Mouse (Mus musculus) heart, embryonic 13.5 days (tissue): Measurements from ENCODE around the gene Ninj2. TPM values are rescaled to one million over a fixed set of nuclear protein-coding genes. Genes with fewer than 3 reads are reported as not detected.

Source experiments
- ATAC-seq: fragments of 200-750 bp; cut with Nextera tagmentation; 2 replicates; pipeline ENCODE4 v1.8.0; 2017; ENCODE audit warnings: moderate TSS enrichment; ENCODE audit not compliant: insufficient number of reproducible peaks, low FRiP score, low TSS enrichment; ENCODE audit errors: extremely low read depth
- H3K27ac ChIP-seq: fragments of 300-500 bp; sonication (generic); replicated peaks from 2 replicates; pipeline ENCODE4 v1.5.1; 2015; ENCODE audit warnings: moderate library complexity, mild to moderate bottlenecking, inconsistent platforms
- H3K27me3 ChIP-seq: fragments of 300-500 bp; sonication (generic); replicated peaks from 2 replicates; pipeline ENCODE4 v1.6.1; 2015; ENCODE audit warnings: mild to moderate bottlenecking, inconsistent platforms
- H3K36me3 ChIP-seq: fragments of 300-500 bp; sonication (generic); 2 replicates; pipeline ENCODE4 v1.6.1; 2015; ENCODE audit warnings: mild to moderate bottlenecking, inconsistent platforms
- H3K4me1 ChIP-seq: fragments of 300-500 bp; sonication (generic); 2 replicates; pipeline ENCODE4 v1.6.1; 2015; ENCODE audit warnings: inconsistent platforms
- H3K4me2 ChIP-seq: fragments of 300-500 bp; sonication (generic); 2 replicates; pipeline ENCODE4 v1.6.1; 2015; ENCODE audit warnings: inconsistent platforms, mild to moderate bottlenecking, moderate library complexity
- H3K4me3 ChIP-seq: fragments of 300-500 bp; sonication (generic); 2 replicates; pipeline ENCODE4 v1.5.1; 2015; ENCODE audit warnings: moderate library complexity, mild to moderate bottlenecking, inconsistent platforms
- H3K9ac ChIP-seq: fragments of 300-500 bp; sonication (generic); 2 replicates; pipeline ENCODE4 v1.6.1; 2015; ENCODE audit warnings: inconsistent platforms, mild to moderate bottlenecking, moderate library complexity
- H3K9me3 ChIP-seq: fragments of 300-500 bp; sonication (generic); 2 replicates; pipeline ENCODE4 v1.6.1; 2016; ENCODE audit warnings: inconsistent platforms
- WGBS: fragments of 180-500 bp; shearing (Covaris S2); methylation state at CpG from one replicate; pipeline ENCODE4 v1.1.7; 2015; ENCODE audit warnings: mixed read lengths; 5-methylcytosine and 5-hydroxymethylcytosine counted together
- polyA plus RNA-seq: library from polyadenylated mRNA; unstranded; fragments of >200 nt; fragmentation: Nextera tagmentation; extraction: Ambion mirVana; gene quantifications from 2 replicates; pipeline ENCODE4 v1.2.1, GENCODE M21; 2015

The Ninj2 gene
- polyA plus RNA-seq: not detected in 2 replicates

- WGBS: 76% methylated on average over 11 of the region's 11 CpGs
Observed at GRCm38 (mm10) chr6:120093100-120093499, at the start of gene Ninj2. Ninj2 (plus strand) TSS chr6:120093350.

GRCm38 (mm10) chr6:120045406-120045805, 47.7 kb upstream of the Ninj2 start:
- 75% methylated on average over 4 of the region's 4 CpGs for WGBS

More at GRCm38 (mm10) chr6:120093100-120093499, at the start of gene Ninj2:
- no peaks in the 10 kb centered on the region for H3K9me3 ChIP-seq
- no peak for ATAC-seq
- H3K4me1 ChIP-seq: 0 out of 2 replicates have a peak, but pooled peaks cover 3% of the 10 kb centered on the region
- no peak within 1 kb of the TSS for H3K4me3 ChIP-seq
- H3K36me3 ChIP-seq: no peaks in the 10 kb centered on the region
- no peak within 1 kb of the TSS for H3K27ac ChIP-seq
- no peaks in the 10 kb centered on the region for H3K27me3 ChIP-seq
- no peak within 1 kb of the TSS for H3K4me2 ChIP-seq
- H3K9ac ChIP-seq: no peak within 1 kb of the TSS; the same call in 1 of the 2 replicates

GRCm38 (mm10) chr6:120047705-120048292, 45.4 kb upstream of the Ninj2 start:
- ATAC-seq: no peak
- no peak overlapping the region for H3K27ac ChIP-seq
- no peaks in the 10 kb centered on the region for H3K9me3 ChIP-seq
- H3K4me3 ChIP-seq: no peak overlapping the region
- 66% methylated on average over 7 of the region's 7 CpGs for WGBS
- no peaks in the 10 kb centered on the region for H3K36me3 ChIP-seq
- no peak overlapping the region for H3K4me2 ChIP-seq
- H3K27me3 ChIP-seq: no peaks in the 10 kb centered on the region
- H3K9ac ChIP-seq: no peak overlapping the region
- 0 out of 2 replicates have a peak, but pooled peaks cover 3% of the 10 kb centered on the region for H3K4me1 ChIP-seq

More at GRCm38 (mm10) chr6:120045406-120045805, 47.7 kb upstream of the Ninj2 start:
- Histone ChIP-seq H3K27me3 (no peaks in the 10 kb centered on the region), H3K9me3 (no peaks in the 10 kb centered on the region), H3K9ac (no peak overlapping the region), H3K27ac (no peak overlapping the region), H3K4me3 (no peak overlapping the region), H3K4me1 (0 out of 2 replicates have a peak, but pooled peaks cover 4% of the 10 kb centered on the region), H3K36me3 (no peaks in the 10 kb centered on the region), H3K4me2 (no peak overlapping the region)
- ATAC-seq: no peak

GRCm38 (mm10) chr6:120054412-120054811, 38.7 kb upstream of the Ninj2 start:
- Histone ChIP-seq H3K36me3 (no peaks in the 10 kb centered on the region), H3K27ac (no peak overlapping the region), H3K4me3 (no peak overlapping the region), H3K9ac (no peak overlapping the region), H3K9me3 (0 out of 2 replicates have a peak, but pooled peaks cover 4% of the 10 kb centered on the region), H3K27me3 (no peaks in the 10 kb centered on the region), H3K4me2 (no peak overlapping the region), H3K4me1 (peaks cover 8% of the 10 kb centered on the region; the same call in 1 of the 2 replicates)
- 75% methylated on average over 6 of the region's 6 CpGs for WGBS
- no peak for ATAC-seq

- H3K9me3 ChIP-seq: 0 out of 2 replicates have a peak, but pooled peaks cover 4% of the 10 kb centered on the region
- peaks cover 8% of the 10 kb centered on the region; the same call in 1 of the 2 replicates for H3K4me1 ChIP-seq
- H3K27me3 ChIP-seq: no peaks in the 10 kb centered on the region
- no peak overlapping the region for H3K9ac ChIP-seq
- H3K4me3 ChIP-seq: no peak overlapping the region
- H3K27ac ChIP-seq: no peak overlapping the region
- no peak overlapping the region for H3K4me2 ChIP-seq
- ATAC-seq: no peak
- no peaks in the 10 kb centered on the region for H3K36me3 ChIP-seq
- 63% methylated on average over 2 of the region's 2 CpGs for WGBS
Observed at GRCm38 (mm10) chr6:120055666-120056540, 37.2 kb upstream of the Ninj2 start.

- Histone ChIP-seq H3K9me3 (0 out of 2 replicates have a peak, but pooled peaks cover 4% of the 10 kb centered on the region), H3K27ac (no peak overlapping the region), H3K4me1 (no peaks in the 10 kb centered on the region), H3K4me3 (no peak overlapping the region), H3K27me3 (no peaks in the 10 kb centered on the region), H3K36me3 (no peaks in the 10 kb centered on the region), H3K9ac (no peak overlapping the region), H3K4me2 (no peak overlapping the region)
- 81% methylated on average over 5 of the region's 5 CpGs for WGBS
- ATAC-seq: no peak
Observed at GRCm38 (mm10) chr6:120062934-120063333, 30.2 kb upstream of the Ninj2 start.

- no peak for ATAC-seq
Observed at GRCm38 (mm10) chr6:120064627-120065026, 28.5 kb upstream of the Ninj2 start.

GRCm38 (mm10) chr6:120065552-120066177, 27.5 kb upstream of the Ninj2 start:
- Histone ChIP-seq H3K27ac (no peak overlapping the region), H3K36me3 (no peaks in the 10 kb centered on the region), H3K4me1 (no peaks in the 10 kb centered on the region), H3K4me3 (no peak overlapping the region), H3K27me3 (no peaks in the 10 kb centered on the region), H3K9me3 (no peaks in the 10 kb centered on the region), H3K4me2 (no peak overlapping the region), H3K9ac (no peak overlapping the region)
- no peak for ATAC-seq
- 55% methylated on average over 6 of the region's 6 CpGs for WGBS

More at GRCm38 (mm10) chr6:120064627-120065026, 28.5 kb upstream of the Ninj2 start:
- Histone ChIP-seq H3K27ac (no peak overlapping the region), H3K4me2 (no peak overlapping the region), H3K36me3 (no peaks in the 10 kb centered on the region), H3K4me1 (no peaks in the 10 kb centered on the region), H3K4me3 (no peak overlapping the region), H3K9me3 (no peaks in the 10 kb centered on the region), H3K9ac (no peak overlapping the region), H3K27me3 (no peaks in the 10 kb centered on the region)
- WGBS: 42% methylated on average over 2 of the region's 2 CpGs

- Histone ChIP-seq H3K27ac (no peak overlapping the region), H3K9me3 (no peaks in the 10 kb centered on the region), H3K4me3 (no peak overlapping the region), H3K4me2 (no peak overlapping the region), H3K27me3 (no peaks in the 10 kb centered on the region), H3K4me1 (0 out of 2 replicates have a peak, but pooled peaks cover 3% of the 10 kb centered on the region), H3K36me3 (no peaks in the 10 kb centered on the region), H3K9ac (no peak overlapping the region)
- 79% methylated on average over 3 of the region's 3 CpGs for WGBS
- no peak for ATAC-seq
Observed at GRCm38 (mm10) chr6:120069546-120069945, 23.6 kb upstream of the Ninj2 start.

- H3K36me3 ChIP-seq: no peaks in the 10 kb centered on the region
- no peaks in the 10 kb centered on the region for H3K27me3 ChIP-seq
- no peak overlapping the region for H3K4me2 ChIP-seq
- H3K9me3 ChIP-seq: no peaks in the 10 kb centered on the region
- no peak for ATAC-seq
- H3K4me3 ChIP-seq: no peak overlapping the region
- H3K4me1 ChIP-seq: 0 out of 2 replicates have a peak, but pooled peaks cover 3% of the 10 kb centered on the region
- H3K27ac ChIP-seq: no peak overlapping the region
- no peak overlapping the region for H3K9ac ChIP-seq
- WGBS: 66% methylated on average over 2 of the region's 2 CpGs
Observed at GRCm38 (mm10) chr6:120072630-120073029, 20.5 kb upstream of the Ninj2 start.
